Mouse (Mus musculus) heart, postnatal 0 days (tissue): ENCODE data around the gene Slf2.

Experiments
- CTCF ChIP-seq: IDR thresholded peaks from 2 replicates; pipeline ENCODE4 v1.5.1; 2016; ENCODE audit warnings: antibody characterized with exemption, control low read depth, low read depth
- EP300 ChIP-seq: IDR thresholded peaks from 2 replicates; pipeline ENCODE4 v1.6.1; 2016; ENCODE audit warnings: antibody characterized with exemption, low read depth

GRCm38 (mm10) chr19:45030746-45031693 lies 100.1 kb downstream of the Slf2 start:
- peak; percentile 87 for TF ChIP-seq CTCF
- TF ChIP-seq EP300, result 0 out of 2 replicates have a peak, but pooled peaks have one; percentile 11
